Mouse (Mus musculus) G1E (cell line): Measurements from ENCODE around the gene Ccnt1.

Source experiments
- CTCF ChIP-seq: IDR thresholded peaks from 2 replicates; pipeline ENCODE4 v1.5.1; 2012; ENCODE audit warnings: low read depth, low read length, inconsistent platforms, mixed read lengths
- GATA1 ChIP-seq: IDR thresholded peaks from 2 replicates; pipeline ENCODE4 v1.6.1; 2012; ENCODE audit warnings: borderline replicate concordance, low read length, inconsistent platforms, mixed read lengths
- POLR2AphosphoS5 ChIP-seq: IDR thresholded peaks from 2 replicates; pipeline ENCODE4 v1.6.1; 2012; ENCODE audit warnings: low read depth, low read length, inconsistent platforms; ENCODE audit not compliant: insufficient replicate concordance

DNA sequence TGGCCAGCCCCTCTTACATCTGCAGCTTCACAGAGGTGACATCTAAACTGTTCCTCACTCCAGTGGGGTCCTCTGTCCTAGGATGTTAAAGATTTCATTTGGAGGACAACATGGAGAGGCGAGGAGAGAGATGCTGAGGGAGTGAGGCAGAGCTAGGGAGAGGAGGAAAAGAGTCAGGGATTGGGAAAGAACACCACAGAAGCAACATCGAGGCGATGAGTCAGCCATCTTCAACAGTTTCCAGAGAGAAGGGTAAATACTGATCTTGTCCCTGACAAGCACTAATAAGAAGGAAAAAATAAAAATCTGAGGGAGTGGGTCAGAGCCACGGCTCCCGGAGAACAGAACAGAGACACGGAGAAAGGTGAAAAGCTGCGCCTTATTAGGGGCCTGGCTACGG lies 12.3 kb upstream of the Ccnt1 start:
- TF ChIP-seq CTCF (no peak), GATA1 (no peak), POLR2AphosphoS5 (no peak)
